Mouse (Mus musculus): ENCODE results near the gene Cacna1h. TPM values are rescaled to one million over a fixed set of nuclear protein-coding genes. Genes with fewer than 3 reads are reported as not detected.
A peak's percentile ranks its signal among the peaks of the same experiment; 100 is the strongest.

Gene Cacna1h
- total RNA-seq, 2 experiments from 2014 or later, result 0.94 to 1.7 TPM

DNA sequence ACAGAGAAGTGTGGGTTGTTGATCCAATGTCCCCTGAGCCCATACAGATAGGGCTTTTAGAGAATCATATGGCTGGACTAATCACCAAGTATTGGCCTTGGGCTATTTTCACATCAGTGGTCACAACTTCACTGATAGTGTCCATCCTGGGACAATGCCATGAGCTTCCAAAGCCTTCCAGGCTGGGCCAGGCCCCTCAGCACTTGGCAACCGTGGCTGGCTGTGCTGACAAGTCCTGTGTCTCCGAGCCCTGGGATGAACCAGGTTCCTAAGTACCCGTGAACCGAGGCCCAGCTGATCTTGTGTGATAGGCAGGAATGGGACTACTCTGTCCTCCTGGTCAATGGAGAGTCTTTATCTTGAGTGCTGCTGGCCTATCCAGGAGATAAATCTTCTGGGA lies 30.5 kb upstream of the Cacna1h start:
- Histone ChIP-seq H3K4me3 (no peak overlapping the region), H3K27ac (no peak overlapping the region)
- DNase-seq, result no peak
- no peak for TF ChIP-seq CTCF (IDR thresholded peaks at IDR 0.05)
- intact Hi-C loops (cut with DNase I), result no loop called here

DNA sequence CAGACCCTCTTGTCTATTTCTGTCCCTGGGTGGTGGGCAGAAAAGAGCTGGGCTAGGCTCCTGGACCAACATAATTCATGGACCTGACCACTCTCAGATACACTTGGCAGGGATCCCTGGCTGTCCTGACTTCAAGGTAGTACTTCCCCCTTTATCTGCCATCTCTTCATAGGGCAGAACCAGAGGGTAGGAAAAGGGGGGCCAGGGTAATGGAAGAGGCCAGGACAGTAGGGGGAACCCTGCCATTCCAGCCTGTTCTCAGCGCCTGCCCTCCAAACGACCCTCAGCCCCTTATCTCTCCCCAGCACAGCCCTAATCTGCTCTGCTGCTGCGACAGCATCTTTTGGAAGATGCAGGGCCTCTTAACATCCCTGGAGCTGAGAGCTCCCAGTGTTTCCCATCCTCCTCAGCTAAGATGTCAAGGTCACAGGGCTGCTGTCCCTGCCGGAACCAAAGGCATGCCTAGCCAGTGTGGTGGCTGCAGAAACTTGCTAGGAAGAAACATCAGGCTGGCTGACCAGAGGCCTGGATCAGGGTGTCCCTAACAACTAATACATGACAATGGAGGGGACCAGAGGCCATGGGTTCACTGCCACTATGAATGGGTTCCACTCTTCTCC lies 29.9 kb upstream of the Cacna1h start:
- TF ChIP-seq CTCF (IDR thresholded peaks at IDR 0.05), result no peak
- no peak overlapping the region for H3K27ac ChIP-seq
- intact Hi-C loops (cut with DNase I), result no loop called here
- no peak overlapping the region for H3K4me3 ChIP-seq
- no peak for DNase-seq

DNA sequence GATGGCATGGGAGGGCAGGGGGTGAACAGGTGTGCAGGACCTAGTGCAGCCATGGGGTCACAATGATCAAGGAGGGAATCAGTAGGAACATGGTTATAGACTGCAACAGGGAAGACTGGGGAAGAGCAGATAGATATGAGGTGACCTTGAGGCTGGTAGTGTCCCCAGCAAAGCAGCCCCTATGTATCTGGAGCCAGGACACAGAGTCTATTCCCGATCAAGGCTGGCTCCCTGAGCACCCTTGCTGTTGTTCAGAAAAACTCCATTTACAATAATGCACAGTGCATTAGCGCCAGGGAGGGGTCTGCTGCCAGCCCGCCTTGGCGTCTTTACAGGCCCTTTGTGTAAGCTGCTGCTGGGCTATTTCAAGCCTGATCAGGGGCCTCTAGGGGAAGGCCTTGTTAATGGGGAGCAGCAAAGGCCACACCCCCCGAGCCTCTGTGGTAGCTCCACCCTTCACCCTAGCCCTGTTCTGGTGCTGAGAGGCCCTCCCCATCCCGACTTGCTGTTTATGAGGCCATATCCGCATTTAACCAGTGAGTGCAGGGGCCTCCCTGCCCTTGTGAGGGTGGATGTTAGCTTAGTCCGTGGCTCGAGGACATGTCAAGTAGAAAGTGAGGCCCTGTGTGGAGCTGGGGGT lies 28.8 kb upstream of the Cacna1h start:
- no peak for TF ChIP-seq CTCF (IDR thresholded peaks at IDR 0.05)
- intact Hi-C loops (cut with DNase I), result no loop called here
- DNase-seq, result no peak
- H3K27ac ChIP-seq, result no peak overlapping the region
- no peak overlapping the region for H3K4me3 ChIP-seq

DNA sequence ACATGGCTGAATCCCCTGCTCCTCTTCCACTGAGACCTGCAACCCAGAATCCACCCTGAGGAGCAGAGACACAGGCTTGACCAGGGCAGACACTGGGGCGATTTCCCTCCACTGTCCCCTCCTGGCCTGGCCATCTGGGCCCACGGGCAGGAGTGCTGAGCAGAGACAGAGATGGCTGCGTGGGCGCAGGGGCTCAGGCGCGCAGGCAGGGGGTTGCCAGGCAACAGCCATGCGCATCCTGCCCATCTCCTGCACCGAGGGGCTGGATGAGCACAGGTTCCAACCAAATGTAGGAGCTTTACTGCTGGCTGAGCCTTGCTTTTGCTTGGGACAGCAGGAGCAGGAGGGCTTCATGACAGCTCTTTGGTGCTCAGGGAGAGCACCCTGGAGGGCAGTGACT lies 23.0 kb upstream of the Cacna1h start:
- TF ChIP-seq CTCF (IDR thresholded peaks at IDR 0.05), result no peak
- Histone ChIP-seq H3K4me3 (no peak overlapping the region), H3K27ac (no peak overlapping the region)
- DNase-seq, result no peak
- intact Hi-C loops (cut with DNase I), result no loop called here

DNA sequence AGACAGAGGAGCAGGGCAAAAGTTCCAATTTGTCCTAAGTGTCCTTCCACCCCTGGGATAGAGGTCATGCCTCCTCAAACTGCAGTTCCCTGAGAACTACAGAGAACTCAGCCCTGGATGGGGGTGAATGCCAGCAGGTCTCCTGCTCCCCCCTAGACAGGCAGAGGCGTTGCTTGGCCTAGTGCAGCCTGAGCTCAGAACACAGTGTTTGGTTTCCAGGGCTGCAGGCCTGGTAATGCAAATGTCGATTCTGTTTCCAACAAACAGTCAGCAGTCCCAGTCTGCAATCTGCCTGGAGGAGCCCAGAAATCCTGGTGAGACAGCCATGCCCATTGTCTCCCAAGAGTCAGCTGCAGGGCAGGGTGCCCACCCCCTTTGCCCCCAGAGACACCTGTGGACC lies 20.7 kb upstream of the Cacna1h start, which contains the start of gene Tekt4:
Gene Tekt4 (plus strand): TSS at position 344 of the 400 bp plus-strand sequence.
- no peak for DNase-seq
- intact Hi-C loops (cut with DNase I), result no loop called here
- no peak for TF ChIP-seq CTCF (IDR thresholded peaks at IDR 0.05)
- no peak within 1 kb of the TSS for H3K4me3 ChIP-seq
- no peak within 1 kb of the TSS for H3K27ac ChIP-seq

DNA sequence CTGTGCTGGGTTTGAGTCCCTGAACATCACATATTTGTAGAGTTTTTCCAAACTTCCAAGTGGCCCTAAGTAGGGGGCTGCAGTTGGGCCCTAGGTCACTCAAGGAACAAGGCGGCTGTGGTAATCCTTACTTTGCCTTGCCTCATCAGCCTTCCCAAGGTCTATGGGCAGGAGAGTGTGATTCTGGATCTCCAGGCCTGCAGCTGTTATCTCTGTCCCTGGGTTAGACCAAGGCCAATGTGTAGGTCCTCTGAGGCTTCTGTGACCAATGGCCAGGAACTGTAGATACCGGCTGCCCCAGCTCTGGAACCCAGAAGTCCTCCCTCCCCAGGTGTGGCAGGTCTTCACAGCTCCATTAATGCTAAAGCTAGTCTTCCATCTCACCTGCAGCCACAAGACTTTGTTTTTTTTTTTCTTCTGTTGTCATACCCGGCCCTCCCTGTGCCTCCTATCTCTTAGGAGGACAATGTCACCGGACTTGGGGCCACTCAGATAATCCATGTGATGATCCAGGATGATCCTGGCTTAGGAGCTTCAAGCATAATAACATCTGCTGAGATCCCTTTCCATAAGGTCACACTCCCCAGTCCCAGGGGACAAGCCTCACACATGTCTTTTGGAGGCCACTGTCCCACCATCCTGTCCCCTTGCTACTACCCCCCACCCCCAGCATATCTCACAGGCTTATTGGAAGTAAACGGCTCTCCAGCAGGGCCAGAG lies 18.8 kb upstream of the Cacna1h start:
- no peak for TF ChIP-seq CTCF (IDR thresholded peaks at IDR 0.05)
- Histone ChIP-seq H3K27ac (no peak overlapping the region), H3K4me3 (no peak overlapping the region)
- no peak for DNase-seq
- intact Hi-C loops (cut with DNase I), result no loop called here

DNA sequence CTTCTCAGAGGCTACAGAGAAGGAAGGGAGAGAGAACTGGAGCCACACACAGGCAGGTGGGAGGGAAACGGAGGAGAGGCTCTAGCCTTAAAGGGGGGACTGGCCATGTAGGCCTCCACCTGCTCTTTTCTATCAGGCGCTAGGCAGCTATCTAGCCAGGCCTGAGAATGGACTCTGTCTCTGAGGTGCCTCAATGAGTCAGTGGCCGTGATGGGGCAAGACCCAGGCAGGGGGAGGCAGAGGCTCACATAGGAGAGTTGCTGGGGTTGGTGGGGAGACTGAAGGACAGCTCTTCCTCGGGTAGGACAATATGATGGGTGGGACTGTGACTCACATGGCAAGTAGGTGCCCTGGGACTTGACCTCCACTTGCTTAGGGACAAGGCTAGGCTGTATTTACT lies 16.7 kb upstream of the Cacna1h start:
- intact Hi-C loops (cut with DNase I), result no loop called here
- no peak for TF ChIP-seq CTCF (IDR thresholded peaks at IDR 0.05)
- DNase-seq, result no peak
- no peak overlapping the region for H3K4me3 ChIP-seq
- no peak overlapping the region for H3K27ac ChIP-seq

DNA sequence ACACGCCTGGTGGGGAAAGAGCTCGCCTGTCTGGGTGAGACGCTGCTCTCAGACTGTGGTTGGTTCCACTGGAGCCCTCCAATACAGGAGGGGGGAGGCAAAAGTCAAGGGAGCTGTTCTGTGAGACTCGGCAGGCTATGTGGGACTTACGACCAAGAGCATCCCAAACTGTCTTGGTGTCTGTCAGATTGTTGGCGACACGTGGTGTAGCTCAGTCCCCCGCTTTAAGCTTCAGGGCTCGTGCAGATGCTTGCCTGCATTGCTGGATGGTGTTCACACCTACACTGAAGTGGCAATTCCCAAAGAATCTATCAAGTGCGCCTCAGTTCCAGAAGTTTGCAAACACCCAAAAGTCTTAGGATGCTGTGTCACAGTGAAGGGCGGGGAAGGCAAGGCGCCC lies 14.3 kb upstream of the Cacna1h start:
- H3K4me3 ChIP-seq, result no peak overlapping the region
- TF ChIP-seq CTCF (IDR thresholded peaks at IDR 0.05), result no peak
- no peak for DNase-seq
- intact Hi-C loops (cut with DNase I), result no loop called here
- H3K27ac ChIP-seq, result no peak overlapping the region

DNA sequence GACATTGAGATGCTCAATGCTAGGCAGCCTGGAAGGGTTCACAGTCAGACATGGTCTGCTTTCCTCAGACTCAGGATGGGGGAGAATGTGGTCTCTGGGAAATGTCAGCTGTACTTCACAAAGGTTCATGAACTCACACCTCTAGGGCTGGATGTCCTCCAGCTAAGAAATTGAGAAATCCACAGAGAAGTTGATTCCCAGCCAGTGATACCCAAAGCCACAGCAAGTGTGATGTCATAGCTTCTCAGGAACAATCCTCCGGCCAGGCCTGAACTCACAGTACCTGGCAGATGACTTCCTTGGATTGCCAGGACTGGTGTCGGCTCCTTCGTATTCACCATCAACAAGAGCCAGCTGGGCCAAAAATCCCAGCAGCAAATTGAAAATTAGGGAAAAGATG lies 12.3 kb upstream of the Cacna1h start:
- TF ChIP-seq CTCF (IDR thresholded peaks at IDR 0.05), result no peak
- intact Hi-C loops (cut with DNase I), result no loop called here
- no peak overlapping the region for H3K4me3 ChIP-seq
- no peak overlapping the region for H3K27ac ChIP-seq
- no peak for DNase-seq

DNA sequence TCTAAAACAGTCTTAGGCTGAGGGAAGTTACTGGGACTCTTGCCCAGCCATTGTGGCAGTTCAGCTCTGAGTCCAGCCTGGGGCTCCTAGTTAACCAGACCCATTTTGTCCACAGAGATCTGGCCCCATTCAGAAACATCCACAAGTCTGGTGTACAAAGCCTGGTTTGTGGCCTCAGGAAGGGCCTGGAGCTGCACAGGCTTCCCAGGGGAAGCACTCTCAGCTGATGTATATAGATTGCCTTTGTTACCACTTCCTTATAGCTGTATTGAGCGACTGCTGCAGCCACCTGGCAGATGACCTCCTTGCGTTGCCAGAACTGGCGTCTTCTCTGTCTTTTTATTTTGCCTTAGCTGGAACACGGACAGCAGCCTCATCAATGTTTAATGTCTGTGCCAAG lies 11.5 kb upstream of the Cacna1h start:
- no peak for TF ChIP-seq CTCF (IDR thresholded peaks at IDR 0.05)
- Histone ChIP-seq H3K4me3 (no peak overlapping the region), H3K27ac (no peak overlapping the region)
- intact Hi-C loops (cut with DNase I), result no loop called here
- no peak for DNase-seq

DNA sequence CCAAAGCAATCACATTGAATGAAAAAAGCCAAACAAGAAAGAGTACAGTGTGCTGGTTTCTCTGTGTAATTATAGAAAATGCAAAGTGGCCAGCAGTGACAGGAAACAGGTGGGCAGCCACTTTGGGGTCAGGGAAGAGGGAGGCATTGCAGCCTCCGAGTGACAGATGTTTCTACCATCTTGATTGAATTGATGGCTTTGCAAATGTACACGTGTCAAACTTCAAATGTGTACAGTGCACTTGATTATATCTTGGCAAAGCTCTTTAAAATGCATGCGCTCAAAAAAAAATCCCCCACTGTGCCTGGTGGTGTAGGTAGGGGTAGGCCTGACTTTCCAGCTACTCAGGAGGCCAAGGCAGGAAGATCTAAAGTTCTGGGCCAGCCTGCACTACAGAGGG lies 9.3 kb upstream of the Cacna1h start:
- Histone ChIP-seq H3K27ac (no peak overlapping the region), H3K4me3 (no peak overlapping the region)
- DNase-seq, result no peak
- intact Hi-C loops (cut with DNase I), result no loop called here
- no peak for TF ChIP-seq CTCF (IDR thresholded peaks at IDR 0.05)

DNA sequence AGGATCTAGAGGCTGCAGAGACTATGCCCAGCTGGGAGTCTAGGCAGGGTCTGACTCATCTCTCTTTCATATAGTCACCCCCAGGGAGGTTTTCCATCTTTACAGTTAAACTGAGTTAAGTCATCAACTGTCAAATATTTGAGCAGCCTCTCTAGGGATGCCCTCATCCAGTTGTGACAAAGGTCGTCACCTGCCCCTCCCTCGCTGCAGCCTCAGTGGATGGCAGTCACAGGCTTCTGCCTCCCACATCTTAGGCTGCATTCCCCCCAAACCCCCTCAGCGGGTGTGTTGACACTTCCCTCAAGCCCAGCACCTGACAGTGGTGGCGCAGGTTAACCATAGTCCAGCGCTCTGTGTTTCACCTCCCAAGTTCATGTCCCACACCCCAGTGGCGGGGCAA lies 7.8 kb upstream of the Cacna1h start:
- TF ChIP-seq CTCF (IDR thresholded peaks at IDR 0.05), result no peak
- H3K27ac ChIP-seq, result no peak overlapping the region
- DNase-seq, result no peak
- intact Hi-C loops (cut with DNase I), result no loop called here
- H3K4me3 ChIP-seq, result no peak overlapping the region

DNA sequence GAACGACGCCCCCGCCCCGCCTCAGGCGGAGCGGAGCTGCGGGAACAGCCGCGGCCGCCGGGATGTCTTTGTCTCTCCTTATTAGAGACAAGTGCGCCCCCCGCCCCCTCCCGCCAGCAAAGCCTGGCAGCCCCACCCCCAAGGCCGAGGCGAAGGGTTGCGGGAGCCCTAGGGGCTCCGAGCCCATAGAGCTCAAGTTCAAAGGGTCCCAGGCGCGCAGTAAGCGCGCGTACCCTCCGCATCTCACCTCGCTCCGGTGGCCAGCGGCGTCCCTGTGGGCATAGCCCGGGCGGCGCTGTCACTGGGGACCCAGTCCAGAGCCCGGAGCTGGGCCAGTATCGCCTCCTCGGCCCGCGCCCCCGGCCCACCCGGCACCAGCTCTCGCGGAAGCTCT lies 363 bp downstream of the Cacna1h start:
- peak overlapping the region; percentile 10 for H3K27ac ChIP-seq
- no peak for DNase-seq
- H3K4me3 ChIP-seq, result peak overlapping the region; percentile 77
- TF ChIP-seq CTCF (IDR thresholded peaks at IDR 0.05), result no peak
- intact Hi-C loops (cut with DNase I), result no loop called here

Data from gastrocnemius, adult 2 months (tissue).